Comparison of ENCODE assay signal across 11 mouse cellular contexts in genomic region chr4:62610142-62610675, GRCm38 (mm10). TPM values are rescaled to one million over a fixed set of nuclear protein-coding genes. Genes with fewer than 3 reads are reported as not detected.
DNase-seq lines count a peak whose midpoint lies in the region; ATAC-seq and TF ChIP-seq lines count a peak whose summit lies in the region.
"Had no signal": no experiment of that assay in that cellular context is flagged by ENCODE, and none has a peak within 500 bp of the region (broad histone marks: within the 10 kb centered on the region; RNA-seq: fewer than 3 reads in every experiment).

No protein-coding gene starts in this region.

- no peak overlapping the region for H3K4me2 ChIP-seq in midbrain, embryonic 11.5 days
- H3K4me2 ChIP-seq in midbrain, embryonic 15.5 days = no peak overlapping the region
- no peak overlapping the region for H3K4me2 ChIP-seq in limb, embryonic 11.5 days (ENCODE audit: low read depth, severe bottlenecking)

- no peaks in the 10 kb centered on the region for H3K36me3 ChIP-seq in midbrain, embryonic 11.5 days (ENCODE audit: control insufficient read depth, insufficient read depth, low read length)
- no peaks in the 10 kb centered on the region for H3K36me3 ChIP-seq in midbrain, embryonic 15.5 days (replicated peaks)
- no peaks in the 10 kb centered on the region for H3K36me3 ChIP-seq in heart, embryonic 10.5 days
- no peaks in the 10 kb centered on the region for H3K36me3 ChIP-seq in limb, embryonic 11.5 days (ENCODE audit: control insufficient read depth, insufficient read depth, low read length)

- no peaks in the 10 kb centered on the region for H3K9me3 ChIP-seq in midbrain, embryonic 11.5 days (ENCODE audit: control insufficient read depth, low read length)
- no peaks in the 10 kb centered on the region for H3K9me3 ChIP-seq in midbrain, embryonic 15.5 days
- H3K9me3 ChIP-seq in heart, embryonic 10.5 days = no peaks in the 10 kb centered on the region
- H3K9me3 ChIP-seq in limb, embryonic 11.5 days (ENCODE audit: control insufficient read depth, low read length) = no peaks in the 10 kb centered on the region

- ATAC-seq in midbrain, embryonic 11.5 days (ENCODE audit: low FRiP score) = peak; percentile 41; the same call in 1 of the 2 replicates
- ATAC-seq in midbrain, embryonic 15.5 days (replicated peaks) = no peak
- ATAC-seq in limb, embryonic 11.5 days (ENCODE audit: insufficient number of reproducible peaks, low FRiP score, low TSS enrichment, low read depth) = no peak

- no peak overlapping the region for H3K27ac ChIP-seq in cerebellum, adult 2 months (ENCODE audit: insufficient read depth, low read length)
- no peak overlapping the region for H3K27ac ChIP-seq in midbrain, embryonic 11.5 days (ENCODE audit: low read depth, low read length)
- no peak overlapping the region for H3K27ac ChIP-seq in midbrain, embryonic 15.5 days
- peak overlapping the region; percentile 49 for H3K27ac ChIP-seq in heart, embryonic 10.5 days
- no peak overlapping the region for H3K27ac ChIP-seq in limb, embryonic 11.5 days (replicated peaks; ENCODE audit: low read depth, low read length)

- no peak overlapping the region for H3K4me3 ChIP-seq in cerebellum, adult 2 months (replicated peaks; ENCODE audit: insufficient read depth, low read depth, low read length)
- H3K4me3 ChIP-seq in midbrain, embryonic 11.5 days (ENCODE audit: low read depth, low read length) = no peak overlapping the region
- no peak overlapping the region for H3K4me3 ChIP-seq in midbrain, embryonic 15.5 days
- no peak overlapping the region for H3K4me3 ChIP-seq in heart, embryonic 10.5 days
- H3K4me3 ChIP-seq in limb, embryonic 11.5 days (ENCODE audit: low read depth, low read length) = no peak overlapping the region

- WGBS in cerebellum, adult 2 months = 53% methylated on average over 16 of the region's 16 CpGs
- WGBS in midbrain, embryonic 11.5 days = 71% methylated on average over 16 of the region's 16 CpGs
- 46% methylated on average over 16 of the region's 16 CpGs for WGBS in midbrain, embryonic 15.5 days
- 22% methylated on average over 16 of the region's 16 CpGs for WGBS in heart, embryonic 10.5 days
- 60% methylated on average over 16 of the region's 16 CpGs for WGBS in limb, embryonic 11.5 days

- TF ChIP-seq CTCF in cerebellum, adult 2 months (IDR thresholded peaks at IDR 0.05; ENCODE audit: borderline replicate concordance, insufficient read depth, low read depth, low read length) = no peak

- peak; percentile 58 to 66 for DNase-seq in cerebellum, adult 2 months
- no peak for DNase-seq in cerebellum, postnatal 14 days
- peak; percentile 83 for DNase-seq in midbrain, embryonic 11.5 days (ENCODE audit: low spot score, missing footprints)
- peak; percentile 85 for DNase-seq in heart, embryonic 10.5 days (ENCODE audit: low spot score)
- peak; percentile 25 for DNase-seq in limb, embryonic 11.5 days (ENCODE audit: low spot score)
- no peak for DNase-seq in testis, postnatal 14 days (ENCODE audit: low spot score)
- DNase-seq in left cerebral cortex, adult 9 months (ENCODE audit: low spot score in 2 of 2) = no peak
- DNase-seq: kidney, adult 18-20 months; lung, adult 2 months; right cerebral cortex, postnatal 4 days had no signal

- H3K27me3 ChIP-seq in cerebellum, adult 2 months (ENCODE audit: control insufficient read depth, insufficient read depth, low read length) = no peaks in the 10 kb centered on the region
- no peaks in the 10 kb centered on the region for H3K27me3 ChIP-seq in midbrain, embryonic 11.5 days (ENCODE audit: control insufficient read depth, insufficient read depth, low read length)
- no peaks in the 10 kb centered on the region for H3K27me3 ChIP-seq in midbrain, embryonic 15.5 days (replicated peaks)
- peaks cover 90% of the 10 kb centered on the region for H3K27me3 ChIP-seq in heart, embryonic 10.5 days (ENCODE audit: insufficient read depth, poor library complexity, severe bottlenecking)
- H3K27me3 ChIP-seq in limb, embryonic 11.5 days (ENCODE audit: control insufficient read depth, insufficient read depth, low read length) = no peaks in the 10 kb centered on the region

- peaks cover 65% of the 10 kb centered on the region for H3K4me1 ChIP-seq in cerebellum, adult 2 months (ENCODE audit: control insufficient read depth, insufficient read depth, low read length)
- H3K4me1 ChIP-seq in midbrain, embryonic 11.5 days (ENCODE audit: control insufficient read depth, insufficient read depth, low read length) = peaks cover 10% of the 10 kb centered on the region
- peaks cover 44% of the 10 kb centered on the region for H3K4me1 ChIP-seq in midbrain, embryonic 15.5 days
- peaks cover 54% of the 10 kb centered on the region for H3K4me1 ChIP-seq in heart, embryonic 10.5 days
- H3K4me1 ChIP-seq in limb, embryonic 11.5 days (ENCODE audit: control insufficient read depth, insufficient read depth, low read length) = peaks cover 15% of the 10 kb centered on the region

- TF ChIP-seq POLR2A in cerebellum, adult 2 months (IDR thresholded peaks at IDR 0.05; ENCODE audit: borderline replicate concordance, insufficient read depth, low read length) = no peak

- no peak overlapping the region for H3K9ac ChIP-seq in midbrain, embryonic 11.5 days (ENCODE audit: low read length)
- H3K9ac ChIP-seq in midbrain, embryonic 15.5 days = no peak overlapping the region
- no peak overlapping the region for H3K9ac ChIP-seq in limb, embryonic 11.5 days (ENCODE audit: low read length)

RNA-seq across cellular contexts. Expression of gene Rgs3, which starts 50.6 kb away (rescaled TPM):
- polyA plus RNA-seq in cerebellum, adult 2 months (2012; rRNA removed) = 92.7 and 97.5 TPM in 2 replicates
- polyA plus RNA-seq in midbrain, embryonic 11.5 days (2014; fragmentation: Nextera tagmentation; extraction: Ambion mirVana) = 22.3 and 23.9 TPM in 2 replicates
- polyA plus RNA-seq in midbrain, embryonic 15.5 days (2015; fragmentation: Nextera tagmentation; extraction: Ambion mirVana) = 76.6 and 80.1 TPM in 2 replicates
- polyA plus RNA-seq in heart, embryonic 10.5 days (2016; fragmentation: Nextera tagmentation; extraction: Ambion mirVana) = 61.4 and 65.4 TPM in 2 replicates
- 20.1 and 22.9 TPM in 2 replicates for polyA plus RNA-seq in limb, embryonic 11.5 days (2014; fragmentation: Nextera tagmentation; extraction: Ambion mirVana)

Comparison
In these comparisons a context has a peak if more than half of its experiments do, and no peak if none do; other contexts are left out.
1. DNase-seq: peak in cerebellum, adult 2 months (2 of 2), midbrain, embryonic 11.5 days (single experiment), heart, embryonic 10.5 days (single experiment) and limb, embryonic 11.5 days (single experiment); none in cerebellum, postnatal 14 days (0 of 2), testis, postnatal 14 days (single experiment) and left cerebral cortex, adult 9 months (0 of 2).